In genomic region chr6:87567686-87568593, GRCm38 (mm10) we compare ENCODE assay signal across 15 mouse cellular contexts. TPM values are rescaled to one million over a fixed set of nuclear protein-coding genes. Genes with fewer than 3 reads are reported as not detected.
A peak's percentile ranks its signal among the peaks of the same experiment; 100 is the strongest.
DNase-seq lines count a peak whose midpoint lies in the region; ATAC-seq and TF ChIP-seq lines count a peak whose summit lies in the region.
"Had no signal": no experiment of that assay in that cellular context is flagged by ENCODE, and none has a peak within 500 bp of the region (broad histone marks: within the 10 kb centered on the region; RNA-seq: fewer than 3 reads in every experiment).

No protein-coding gene starts in this region.

- ATAC-seq in kidney, embryonic 15.5 days (replicated peaks; ENCODE audit: low FRiP score) = peak; percentile 76
- peak; percentile 80 for ATAC-seq in embryonic facial prominence, embryonic 15.5 days (ENCODE audit: insufficient number of reproducible peaks, low FRiP score, low TSS enrichment, low read depth)
- ATAC-seq in intestine, embryonic 15.5 days = peak; percentile 76
- no peak for ATAC-seq in hindbrain, postnatal 0 days

- no peaks in the 10 kb centered on the region for H3K9me3 ChIP-seq in kidney, embryonic 15.5 days (replicated peaks)
- no peaks in the 10 kb centered on the region for H3K9me3 ChIP-seq in embryonic facial prominence, embryonic 15.5 days (replicated peaks)
- H3K9me3 ChIP-seq in intestine, embryonic 15.5 days = no peaks in the 10 kb centered on the region
- H3K9me3 ChIP-seq in hindbrain, postnatal 0 days (ENCODE audit: low read length) = no peaks in the 10 kb centered on the region
- H3K9me3 ChIP-seq: embryonic facial prominence, embryonic 12.5 days; limb, embryonic 15.5 days had no signal

- H3K27ac ChIP-seq in kidney, embryonic 15.5 days = peak overlapping the region; percentile 39
- H3K27ac ChIP-seq in embryonic facial prominence, embryonic 15.5 days (replicated peaks) = 0 out of 2 replicates have a peak overlapping the region, but pooled peaks have one; percentile 34
- H3K27ac ChIP-seq in intestine, embryonic 15.5 days = no peak overlapping the region
- peak overlapping the region; percentile 63 for H3K27ac ChIP-seq in small intestine, adult 2 months (ENCODE audit: insufficient read depth, low read depth, low read length)
- H3K27ac ChIP-seq in hindbrain, postnatal 0 days = no peak overlapping the region
- H3K27ac ChIP-seq: embryonic facial prominence, embryonic 12.5 days; limb, embryonic 15.5 days had no signal

- H3K36me3 ChIP-seq in kidney, embryonic 15.5 days = no peaks in the 10 kb centered on the region
- no peaks in the 10 kb centered on the region for H3K36me3 ChIP-seq in embryonic facial prominence, embryonic 15.5 days
- H3K36me3 ChIP-seq in intestine, embryonic 15.5 days = no peaks in the 10 kb centered on the region
- H3K36me3 ChIP-seq in small intestine, adult 2 months (ENCODE audit: control insufficient read depth, insufficient read depth, low read length) = no peaks in the 10 kb centered on the region
- no peaks in the 10 kb centered on the region for H3K36me3 ChIP-seq in hindbrain, postnatal 0 days (ENCODE audit: insufficient read depth, low read length)
- H3K36me3 ChIP-seq: embryonic facial prominence, embryonic 12.5 days; limb, embryonic 15.5 days had no signal

- DNase-seq in kidney, postnatal 4 days = no peak
- no peak for DNase-seq in left cerebral cortex, postnatal 36 days (ENCODE audit: low spot score in 2 of 2)
- DNase-seq in adrenal gland, adult 8-10 months = no peak
- DNase-seq in hindbrain, postnatal 0 days (ENCODE audit: low spot score) = no peak
- DNase-seq: cerebellum, postnatal 10 days; kidney, adult 2 months had no signal

- no peak overlapping the region for H3K4me3 ChIP-seq in kidney, embryonic 15.5 days (replicated peaks)
- H3K4me3 ChIP-seq in embryonic facial prominence, embryonic 15.5 days (replicated peaks) = no peak overlapping the region
- no peak overlapping the region for H3K4me3 ChIP-seq in intestine, embryonic 15.5 days (replicated peaks)
- H3K4me3 ChIP-seq in small intestine, adult 2 months (ENCODE audit: low read depth, low read length) = no peak overlapping the region
- H3K4me3 ChIP-seq in hindbrain, postnatal 0 days (ENCODE audit: low read length) = no peak overlapping the region
- H3K4me3 ChIP-seq: embryonic facial prominence, embryonic 12.5 days; limb, embryonic 15.5 days; megakaryocyte, embryonic 14.5 days; myocyte had no signal

- no peak for TF ChIP-seq CTCF in small intestine, adult 2 months (IDR thresholded peaks at IDR 0.05; ENCODE audit: extremely low read depth, insufficient read length, insufficient replicate concordance, low read depth, low read length)
- no peak for TF ChIP-seq CTCF in hindbrain, postnatal 0 days (IDR thresholded peaks at IDR 0.05; ENCODE audit: low read depth)

- peaks cover 11% of the 10 kb centered on the region for H3K4me1 ChIP-seq in kidney, embryonic 15.5 days
- H3K4me1 ChIP-seq in embryonic facial prominence, embryonic 15.5 days = 0 out of 2 replicates have a peak, but pooled peaks cover 2% of the 10 kb centered on the region
- peaks cover 8% of the 10 kb centered on the region; the same call in 1 of the 2 replicates for H3K4me1 ChIP-seq in intestine, embryonic 15.5 days (replicated peaks)
- H3K4me1 ChIP-seq in small intestine, adult 2 months (ENCODE audit: control insufficient read depth, insufficient read depth, insufficient read length, low read length) = peaks cover 4% of the 10 kb centered on the region; the same call in 1 of the 2 replicates
- no peaks in the 10 kb centered on the region for H3K4me1 ChIP-seq in hindbrain, postnatal 0 days (ENCODE audit: insufficient read depth, low read length)
- H3K4me1 ChIP-seq: embryonic facial prominence, embryonic 12.5 days; limb, embryonic 15.5 days had no signal

- no peak overlapping the region for H3K4me2 ChIP-seq in kidney, embryonic 15.5 days
- H3K4me2 ChIP-seq in embryonic facial prominence, embryonic 15.5 days (replicated peaks) = no peak overlapping the region
- H3K4me2 ChIP-seq in intestine, embryonic 15.5 days (replicated peaks) = no peak overlapping the region
- H3K4me2 ChIP-seq in hindbrain, postnatal 0 days (ENCODE audit: low read depth, low read length) = no peak overlapping the region
- H3K4me2 ChIP-seq: embryonic facial prominence, embryonic 12.5 days; limb, embryonic 15.5 days had no signal

- no peak for TF ChIP-seq POLR2A in small intestine, adult 2 months (IDR thresholded peaks at IDR 0.05; ENCODE audit: low read depth, low read length)

- intact Hi-C loops in left cerebral cortex, postnatal 36 days (cut with DNase I) = no loop called here

- 51% methylated on average over 9 of the region's 9 CpGs for WGBS in kidney, embryonic 15.5 days
- 54% methylated on average over 9 of the region's 9 CpGs for WGBS in embryonic facial prominence, embryonic 15.5 days
- 48% methylated on average over 9 of the region's 9 CpGs for WGBS in intestine, embryonic 15.5 days
- WGBS in small intestine, adult 2 months = 62% methylated on average over 9 of the region's 9 CpGs
- WGBS in hindbrain, postnatal 0 days = 64% methylated on average over 9 of the region's 9 CpGs

- no peaks in the 10 kb centered on the region for H3K27me3 ChIP-seq in kidney, embryonic 15.5 days
- no peaks in the 10 kb centered on the region for H3K27me3 ChIP-seq in embryonic facial prominence, embryonic 15.5 days
- no peaks in the 10 kb centered on the region for H3K27me3 ChIP-seq in intestine, embryonic 15.5 days (replicated peaks)
- 0 out of 2 replicates have a peak, but pooled peaks cover 6% of the 10 kb centered on the region for H3K27me3 ChIP-seq in small intestine, adult 2 months (ENCODE audit: control insufficient read depth, insufficient read depth, low read length)
- H3K27me3 ChIP-seq in hindbrain, postnatal 0 days (ENCODE audit: insufficient read depth, low read length) = no peaks in the 10 kb centered on the region
- H3K27me3 ChIP-seq: CH12.LX; embryonic facial prominence, embryonic 12.5 days; limb, embryonic 15.5 days had no signal

- no peak overlapping the region for H3K9ac ChIP-seq in kidney, embryonic 15.5 days
- H3K9ac ChIP-seq in embryonic facial prominence, embryonic 15.5 days = no peak overlapping the region
- H3K9ac ChIP-seq in intestine, embryonic 15.5 days = no peak overlapping the region
- H3K9ac ChIP-seq in hindbrain, postnatal 0 days (replicated peaks; ENCODE audit: low read length) = no peak overlapping the region
- H3K9ac ChIP-seq: embryonic facial prominence, embryonic 12.5 days; limb, embryonic 15.5 days had no signal

RNA-seq across cellular contexts. Expression of gene Prokr1, which starts 22.6 kb away (rescaled TPM):
- polyA plus RNA-seq in kidney, embryonic 15.5 days (2015; fragmentation: Nextera tagmentation; extraction: Ambion mirVana) = 5.2 and 5.4 TPM in 2 replicates
- 7.5 and 7.8 TPM in 2 replicates for polyA plus RNA-seq in embryonic facial prominence, embryonic 15.5 days (2015; fragmentation: Nextera tagmentation; extraction: Ambion mirVana)
- 2.6 and 2.7 TPM in 2 replicates for polyA plus RNA-seq in intestine, embryonic 15.5 days (2015; fragmentation: Nextera tagmentation; extraction: Ambion mirVana)
- 0.23 and 0.33 TPM in 2 replicates for polyA plus RNA-seq in small intestine, adult 2 months (2012; rRNA removed)
- under 1 TPM; 0.09 to 0.17 TPM for total RNA-seq in left cerebral cortex, postnatal 36 days (2021)
- total RNA-seq in adrenal gland, adult 8-10 months (2022) = under 1 TPM; 0.10 to 0.89 (median 0.36) TPM
- 3.6 and 4.5 TPM in 2 replicates for total RNA-seq in hindbrain, postnatal 0 days (2014; rRNA removed)
- 0.89 and 1.0 TPM in 2 replicates for polyA plus RNA-seq in hindbrain, postnatal 0 days (2015; fragmentation: Nextera tagmentation; extraction: Ambion mirVana)

RNA-seq across cellular contexts. Expression of gene Arhgap25, which starts 34.9 kb away (rescaled TPM):
- polyA plus RNA-seq in kidney, embryonic 15.5 days (2015; fragmentation: Nextera tagmentation; extraction: Ambion mirVana) = 5.2 and 6.0 TPM in 2 replicates
- 8.3 and 10.0 TPM in 2 replicates for polyA plus RNA-seq in embryonic facial prominence, embryonic 15.5 days (2015; fragmentation: Nextera tagmentation; extraction: Ambion mirVana)
- polyA plus RNA-seq in intestine, embryonic 15.5 days (2015; fragmentation: Nextera tagmentation; extraction: Ambion mirVana) = 3.4 TPM in 2 replicates
- 0.85 and 1.9 TPM in 2 replicates for polyA plus RNA-seq in small intestine, adult 2 months (2012; rRNA removed)
- 10 to 100 TPM in 1 of 2 experiments, 1 to 10 TPM in 1; 7.9 to 10.7 TPM for total RNA-seq in left cerebral cortex, postnatal 36 days (2021)
- total RNA-seq in adrenal gland, adult 8-10 months (2022) = 1 to 10 TPM; 2.6 to 7.4 (median 5.1) TPM
- 1.3 and 1.9 TPM in 2 replicates for total RNA-seq in hindbrain, postnatal 0 days (2014; rRNA removed)
- polyA plus RNA-seq in hindbrain, postnatal 0 days (2015; fragmentation: Nextera tagmentation; extraction: Ambion mirVana) = 1.8 and 1.9 TPM in 2 replicates

Comparison
In these comparisons a context has a peak if more than half of its experiments do, and no peak if none do; other contexts are left out.
1. H3K27ac ChIP-seq: peak in kidney, embryonic 15.5 days (single experiment), embryonic facial prominence, embryonic 15.5 days (single experiment) and small intestine, adult 2 months (single experiment); none in intestine, embryonic 15.5 days (single experiment) and hindbrain, postnatal 0 days (single experiment).